Mouse (Mus musculus): ENCODE measurements at regions not wholly inside any gene's neighbourhood (a gene's known extent, or its start where the extent isn't known, plus 50 kb on each side); places are given as distances from the start of the nearest gene placed in this dataset.
A peak's percentile ranks its signal among the peaks of the same experiment; 100 is the strongest.

- no peak overlapping the region for H3K4me2 ChIP-seq (ENCODE audit: low read depth, low read length)
- H3K9me3 ChIP-seq (ENCODE audit: control insufficient read depth, low read length): no peaks in the 10 kb centered on the region
- DNase-seq (ENCODE audit: low spot score) (peak; percentile 34), ATAC-seq (ENCODE audit: low read depth) (no peak; the same call in 1 of the 2 replicates)
- peak overlapping the region; percentile 65; the same call in 1 of the 2 replicates for H3K27ac ChIP-seq (replicated peaks; ENCODE audit: low read depth, low read length)
- peaks cover 24% of the 10 kb centered on the region for H3K4me1 ChIP-seq (ENCODE audit: control insufficient read depth, insufficient read depth, low read length)
- WGBS: 19% methylated on average over 5 of the region's 5 CpGs
- no peaks in the 10 kb centered on the region for H3K36me3 ChIP-seq (ENCODE audit: control insufficient read depth, insufficient read depth, low read length)
- no peaks in the 10 kb centered on the region for H3K27me3 ChIP-seq (replicated peaks; ENCODE audit: control insufficient read depth, insufficient read depth, low read length)
- H3K4me3 ChIP-seq (ENCODE audit: low read depth, low read length): no peak overlapping the region
- H3K9ac ChIP-seq (ENCODE audit: low read depth, low read length): no peak overlapping the region
These were observed 548.6 kb downstream of the Tmem38b start for GRCm38 (mm10) chr4:54374457-54374856.

- Histone ChIP-seq H3K27me3 (replicated peaks; ENCODE audit: control insufficient read depth, insufficient read depth, low read length) (no peaks in the 10 kb centered on the region), H3K4me2 (ENCODE audit: low read depth, low read length) (no peak overlapping the region), H3K36me3 (ENCODE audit: control insufficient read depth, insufficient read depth, low read length) (no peaks in the 10 kb centered on the region), H3K4me1 (ENCODE audit: control insufficient read depth, insufficient read depth, low read length) (peaks cover 7% of the 10 kb centered on the region; the same call in 1 of the 2 replicates), H3K9ac (ENCODE audit: low read depth, low read length) (no peak overlapping the region), H3K4me3 (ENCODE audit: low read depth, low read length) (no peak overlapping the region), H3K9me3 (ENCODE audit: control insufficient read depth, low read length) (no peaks in the 10 kb centered on the region), H3K27ac (replicated peaks; ENCODE audit: low read depth, low read length) (no peak overlapping the region)
- whole genome bisulfite sequencing: 41% methylated on average over 6 of the region's 6 CpGs
- DNase-seq (ENCODE audit: low spot score) (peak; percentile 83), ATAC-seq (ENCODE audit: low read depth) (peak; percentile 87; the same call in 1 of the 2 replicates)
These were observed 557.4 kb upstream of the Zfp462 start for GRCm38 (mm10) chr4:54387460-54387859.

- DNase-seq (ENCODE audit: low spot score): no peak
- no peak overlapping the region for H3K4me3 ChIP-seq (ENCODE audit: low read depth, low read length)
- H3K27me3 ChIP-seq (replicated peaks; ENCODE audit: control insufficient read depth, insufficient read depth, low read length): no peaks in the 10 kb centered on the region
- no peak overlapping the region for H3K4me2 ChIP-seq (ENCODE audit: low read depth, low read length)
- H3K36me3 ChIP-seq (ENCODE audit: control insufficient read depth, insufficient read depth, low read length): no peaks in the 10 kb centered on the region
- no peak overlapping the region for H3K27ac ChIP-seq (replicated peaks; ENCODE audit: low read depth, low read length)
- WGBS: 25% methylated on average over 7 of the region's 7 CpGs
- no peak overlapping the region for H3K9ac ChIP-seq (ENCODE audit: low read depth, low read length)
- H3K4me1 ChIP-seq (ENCODE audit: control insufficient read depth, insufficient read depth, low read length): peaks cover 7% of the 10 kb centered on the region; the same call in 1 of the 2 replicates
- ATAC-seq (ENCODE audit: low read depth): no peak
- H3K9me3 ChIP-seq (ENCODE audit: control insufficient read depth, low read length): no peaks in the 10 kb centered on the region
These were observed 553.2 kb upstream of the Zfp462 start for GRCm38 (mm10) chr4:54391536-54392208.

- Histone ChIP-seq H3K9ac (ENCODE audit: low read depth, low read length) (no peak overlapping the region), H3K9me3 (ENCODE audit: control insufficient read depth, low read length) (no peaks in the 10 kb centered on the region), H3K36me3 (ENCODE audit: control insufficient read depth, insufficient read depth, low read length) (no peaks in the 10 kb centered on the region), H3K4me3 (ENCODE audit: low read depth, low read length) (no peak overlapping the region), H3K27ac (replicated peaks; ENCODE audit: low read depth, low read length) (no peak overlapping the region), H3K4me1 (ENCODE audit: control insufficient read depth, insufficient read depth, low read length) (no peaks in the 10 kb centered on the region), H3K27me3 (replicated peaks; ENCODE audit: control insufficient read depth, insufficient read depth, low read length) (no peaks in the 10 kb centered on the region), H3K4me2 (ENCODE audit: low read depth, low read length) (no peak overlapping the region)
- DNase-seq (ENCODE audit: low spot score) (no peak), ATAC-seq (ENCODE audit: low read depth) (no peak)
- 87% methylated on average over 4 of the region's 4 CpGs for WGBS
These were observed 538.7 kb upstream of the Zfp462 start for GRCm38 (mm10) chr4:54406151-54406550.

- Histone ChIP-seq H3K9me3 (ENCODE audit: control insufficient read depth, low read length) (no peaks in the 10 kb centered on the region), H3K36me3 (ENCODE audit: control insufficient read depth, insufficient read depth, low read length) (no peaks in the 10 kb centered on the region), H3K27ac (replicated peaks; ENCODE audit: low read depth, low read length) (no peak overlapping the region), H3K4me3 (ENCODE audit: low read depth, low read length) (no peak overlapping the region), H3K9ac (ENCODE audit: low read depth, low read length) (no peak overlapping the region), H3K4me2 (ENCODE audit: low read depth, low read length) (no peak overlapping the region), H3K4me1 (ENCODE audit: control insufficient read depth, insufficient read depth, low read length) (no peaks in the 10 kb centered on the region), H3K27me3 (replicated peaks; ENCODE audit: control insufficient read depth, insufficient read depth, low read length) (no peaks in the 10 kb centered on the region)
- 54% methylated on average over 2 of the region's 2 CpGs for WGBS
- ATAC-seq (ENCODE audit: low read depth): no peak
- DNase-seq (ENCODE audit: low spot score): no peak
These were observed 536.9 kb upstream of the Zfp462 start for GRCm38 (mm10) chr4:54407930-54408329.

- ATAC-seq (ENCODE audit: low read depth) (no peak), DNase-seq (ENCODE audit: low spot score) (no peak)
- Histone ChIP-seq H3K27ac (replicated peaks; ENCODE audit: low read depth, low read length) (no peak overlapping the region), H3K9me3 (ENCODE audit: control insufficient read depth, low read length) (no peaks in the 10 kb centered on the region), H3K36me3 (ENCODE audit: control insufficient read depth, insufficient read depth, low read length) (no peaks in the 10 kb centered on the region), H3K27me3 (replicated peaks; ENCODE audit: control insufficient read depth, insufficient read depth, low read length) (no peaks in the 10 kb centered on the region), H3K4me3 (ENCODE audit: low read depth, low read length) (no peak overlapping the region), H3K9ac (ENCODE audit: low read depth, low read length) (no peak overlapping the region), H3K4me1 (ENCODE audit: control insufficient read depth, insufficient read depth, low read length) (no peaks in the 10 kb centered on the region), H3K4me2 (ENCODE audit: low read depth, low read length) (no peak overlapping the region)
- 63% methylated on average over 3 of the region's 3 CpGs for WGBS
These were observed 514.1 kb upstream of the Zfp462 start for GRCm38 (mm10) chr4:54430789-54431188.

GRCm38 (mm10) chr4:54460596-54460995, 484.3 kb upstream of the Zfp462 start:
- Histone ChIP-seq H3K4me1 (ENCODE audit: control insufficient read depth, insufficient read depth, low read length) (no peaks in the 10 kb centered on the region), H3K27me3 (replicated peaks; ENCODE audit: control insufficient read depth, insufficient read depth, low read length) (no peaks in the 10 kb centered on the region), H3K9ac (ENCODE audit: low read depth, low read length) (no peak overlapping the region), H3K4me3 (ENCODE audit: low read depth, low read length) (no peak overlapping the region), H3K9me3 (ENCODE audit: control insufficient read depth, low read length) (no peaks in the 10 kb centered on the region), H3K36me3 (ENCODE audit: control insufficient read depth, insufficient read depth, low read length) (no peaks in the 10 kb centered on the region), H3K4me2 (ENCODE audit: low read depth, low read length) (no peak overlapping the region), H3K27ac (replicated peaks; ENCODE audit: low read depth, low read length) (no peak overlapping the region)
- DNase-seq (ENCODE audit: low spot score) (no peak), ATAC-seq (ENCODE audit: low read depth) (no peak)
- WGBS: 78% methylated on average over 2 of the region's 2 CpGs

GRCm38 (mm10) chr4:54469176-54469575, 475.7 kb upstream of the Zfp462 start:
- DNase-seq (ENCODE audit: low spot score) (peak; percentile 50), ATAC-seq (ENCODE audit: low read depth) (no peak)
- H3K36me3 ChIP-seq (ENCODE audit: control insufficient read depth, insufficient read depth, low read length): no peaks in the 10 kb centered on the region
- H3K9ac ChIP-seq (ENCODE audit: low read depth, low read length): no peak overlapping the region
- no peaks in the 10 kb centered on the region for H3K9me3 ChIP-seq (ENCODE audit: control insufficient read depth, low read length)
- H3K27me3 ChIP-seq (replicated peaks; ENCODE audit: control insufficient read depth, insufficient read depth, low read length): no peaks in the 10 kb centered on the region
- H3K4me1 ChIP-seq (ENCODE audit: control insufficient read depth, insufficient read depth, low read length): peaks cover 18% of the 10 kb centered on the region
- no peak overlapping the region for H3K4me2 ChIP-seq (ENCODE audit: low read depth, low read length)
- no peak overlapping the region for H3K4me3 ChIP-seq (ENCODE audit: low read depth, low read length)
- no peak overlapping the region for H3K27ac ChIP-seq (replicated peaks; ENCODE audit: low read depth, low read length)
- 23% methylated on average over 2 of the region's 2 CpGs for WGBS
